Mouse (Mus musculus) cerebellum, adult 9-10 months (tissue): ENCODE data around the gene Dlgap5.
"Not testable (repeated sequence)": the region's sequence is repeated elsewhere in the genome, so short reads cannot be mapped to it uniquely, and the experiment has no call there.

Source experiments
- DNase-seq: peaks from one replicate; pipeline ENCODE4 v3.0.0; 2022

Gene Dlgap5

GRCm38 (mm10) chr14:47417775-47418665 lies at the start of gene Dlgap5:
TSS of gene Dlgap5 (minus strand) at chr14:47418407.
- peak; percentile 89 for DNase-seq

DNA sequence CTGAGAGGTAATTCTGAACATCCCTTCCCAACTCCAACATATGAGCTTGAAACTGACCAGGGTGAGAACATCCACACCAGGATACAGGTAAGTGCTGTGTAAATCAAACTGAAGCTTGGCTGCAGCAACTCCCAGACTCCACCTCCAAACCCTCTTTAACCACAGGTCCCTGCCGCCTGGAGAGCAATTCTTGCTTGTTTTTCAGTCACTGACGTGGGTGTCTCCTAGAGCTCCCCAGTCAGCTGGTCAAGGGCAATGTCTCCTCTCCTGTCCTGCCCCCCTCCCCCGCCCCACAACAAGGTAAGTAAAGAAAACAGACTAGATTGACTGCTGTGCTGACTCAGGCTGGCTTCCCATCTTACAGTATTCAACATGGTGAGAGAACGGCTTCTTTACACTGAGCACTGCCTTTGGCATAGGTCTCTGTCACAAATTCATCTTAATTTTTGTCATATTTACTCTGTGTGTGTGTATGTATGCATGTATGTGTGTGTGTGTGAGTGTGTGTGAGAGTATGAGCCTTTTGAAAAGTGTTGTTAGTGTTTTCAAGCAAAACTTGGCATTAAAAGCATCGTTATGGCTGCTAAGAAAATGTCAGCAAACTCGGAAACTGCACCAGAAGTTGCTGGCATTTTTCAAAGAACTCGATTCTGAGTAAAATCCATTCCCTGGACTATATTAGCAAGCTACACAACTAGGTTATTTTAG lies 47.4 kb upstream of the Dlgap5 start:
- DNase-seq = no peak

DNA sequence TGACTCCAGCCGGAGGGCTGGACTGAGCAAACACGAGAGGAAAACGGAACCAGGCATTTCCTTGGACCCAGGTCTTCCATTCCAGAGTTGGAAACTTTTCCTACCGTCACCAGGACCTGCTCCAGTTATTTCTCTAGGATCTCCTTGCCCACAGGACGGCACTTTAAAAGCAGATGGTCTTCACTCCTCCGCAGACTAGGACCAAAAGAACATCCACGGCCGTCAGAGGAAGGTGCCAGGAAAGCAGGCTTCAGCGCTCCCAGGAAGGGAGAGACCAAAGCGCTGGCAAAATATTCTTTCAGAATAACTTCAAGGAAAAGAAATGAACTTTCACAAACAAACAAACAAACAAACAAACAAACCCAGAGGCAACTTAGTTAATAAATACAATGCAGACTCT lies 46.2 kb upstream of the Dlgap5 start:
- no peak for DNase-seq

DNA sequence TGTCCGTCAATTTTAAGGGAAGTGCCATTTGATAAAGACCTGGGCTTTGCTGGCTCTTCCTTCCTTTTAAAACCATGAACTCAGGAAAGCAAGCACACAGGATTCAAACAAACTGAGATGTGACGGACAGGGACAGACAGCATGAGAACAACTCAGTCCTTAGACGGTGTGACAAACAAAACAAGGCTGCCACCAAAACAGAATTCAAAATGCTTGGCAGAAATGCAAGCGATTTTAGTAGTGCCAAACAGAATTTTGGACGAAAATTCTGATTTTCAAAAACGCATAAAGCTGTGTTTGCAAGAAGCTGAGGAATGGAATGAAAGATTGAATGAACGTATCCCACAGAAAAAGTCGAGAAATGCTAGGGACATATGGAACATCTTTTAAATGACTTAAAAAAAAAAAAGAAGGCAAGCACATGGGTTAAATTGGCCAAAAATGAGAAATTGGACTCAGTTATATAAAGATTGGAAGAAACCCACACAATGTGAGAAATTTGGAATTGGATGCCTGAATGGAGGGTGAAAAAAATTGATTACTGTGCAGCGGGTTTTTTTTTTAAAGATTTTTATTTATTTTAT lies 44.8 kb upstream of the Dlgap5 start:
- no peak for DNase-seq

DNA sequence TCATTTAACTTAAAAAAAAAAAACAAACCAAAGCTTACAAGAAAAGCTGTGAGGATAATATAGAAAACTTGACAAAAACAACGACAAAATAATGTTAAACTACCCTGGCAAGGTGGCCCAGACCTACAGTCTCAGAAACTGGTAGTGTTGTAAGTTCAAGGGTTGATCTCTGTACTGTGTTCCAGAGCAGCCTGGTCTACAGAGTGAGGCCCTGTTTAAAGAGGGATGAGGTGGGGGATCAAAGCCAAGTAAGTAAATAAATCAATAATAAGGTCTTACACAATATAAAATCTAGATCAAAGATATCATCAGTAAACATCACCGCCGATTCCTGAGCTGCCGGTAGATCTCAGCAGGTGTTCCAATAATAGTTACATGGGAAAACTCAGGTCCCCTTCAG lies 44.2 kb upstream of the Dlgap5 start:
- no peak for DNase-seq

DNA sequence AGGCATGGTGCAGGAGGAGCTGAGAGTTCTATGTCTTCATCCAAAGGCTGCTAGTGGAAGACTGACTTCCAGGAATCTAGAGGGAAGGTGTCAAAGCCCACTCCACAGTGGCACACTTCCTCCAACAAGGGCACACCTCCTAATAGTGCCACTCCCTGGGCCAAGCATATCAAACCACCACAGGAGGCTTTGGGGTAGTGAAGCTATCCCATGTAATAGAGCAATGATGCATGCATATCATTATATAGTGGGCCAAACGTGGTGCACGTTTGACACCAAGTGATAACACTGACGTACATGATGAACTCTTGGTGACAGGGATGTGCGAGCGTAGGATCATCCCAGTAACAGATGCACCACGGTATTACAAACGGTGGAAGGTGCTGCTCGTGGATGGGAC lies 43.8 kb upstream of the Dlgap5 start:
- no peak for DNase-seq

GRCm38 (mm10) chr14:47459556-47459955 lies 41.3 kb upstream of the Dlgap5 start:
- DNase-seq = no peak

- DNase-seq = not testable (repeated sequence)
Measured at GRCm38 (mm10) chr14:47450121-47450520, 31.9 kb upstream of the Dlgap5 start, which contains the start of gene Fbxo34. TSS of gene Fbxo34 (plus strand) at chr14:47450421.

DNA sequence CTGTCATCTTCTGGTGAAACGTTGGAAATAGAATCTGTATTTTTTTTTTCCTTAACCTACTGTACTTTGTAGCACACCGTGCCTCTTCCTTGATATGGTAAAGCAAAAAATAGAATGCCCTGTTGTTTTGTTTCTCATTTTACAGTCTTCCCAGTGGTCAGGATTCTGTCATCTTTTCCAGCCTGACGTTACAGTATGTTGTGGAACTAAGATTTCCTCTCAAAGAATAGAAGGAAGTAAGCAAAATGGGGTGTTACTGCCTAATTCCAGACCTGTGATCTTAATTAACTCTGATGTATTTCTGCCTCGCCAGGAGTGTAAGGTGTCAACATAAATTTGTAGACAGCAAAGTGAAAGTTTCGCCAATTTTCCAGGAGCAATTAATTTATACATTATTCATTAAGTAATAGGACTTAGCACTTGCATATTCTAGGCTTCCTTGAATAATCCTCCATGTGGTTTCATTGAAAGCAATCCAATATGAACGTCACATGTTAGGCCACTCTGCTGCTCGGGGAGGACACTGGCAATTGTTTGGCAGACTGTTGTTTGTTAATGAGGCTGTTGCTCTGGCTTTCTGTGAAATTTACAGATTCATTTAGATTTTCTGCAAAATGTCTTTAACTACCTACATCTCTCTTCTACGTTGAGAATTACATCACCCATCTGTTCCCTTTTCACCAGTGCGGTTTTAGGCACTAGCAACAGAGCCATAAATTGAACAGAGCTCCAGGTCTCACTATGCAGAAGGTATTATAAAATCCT lies 27.3 kb upstream of the Dlgap5 start:
- no peak for DNase-seq

- no peak for DNase-seq
Measured at GRCm38 (mm10) chr14:47444907-47445306, 26.7 kb upstream of the Dlgap5 start.

GRCm38 (mm10) chr14:47438947-47439346 lies 20.7 kb upstream of the Dlgap5 start:
- no peak for DNase-seq

GRCm38 (mm10) chr14:47432987-47433386 lies 14.8 kb upstream of the Dlgap5 start:
- DNase-seq = no peak

DNA sequence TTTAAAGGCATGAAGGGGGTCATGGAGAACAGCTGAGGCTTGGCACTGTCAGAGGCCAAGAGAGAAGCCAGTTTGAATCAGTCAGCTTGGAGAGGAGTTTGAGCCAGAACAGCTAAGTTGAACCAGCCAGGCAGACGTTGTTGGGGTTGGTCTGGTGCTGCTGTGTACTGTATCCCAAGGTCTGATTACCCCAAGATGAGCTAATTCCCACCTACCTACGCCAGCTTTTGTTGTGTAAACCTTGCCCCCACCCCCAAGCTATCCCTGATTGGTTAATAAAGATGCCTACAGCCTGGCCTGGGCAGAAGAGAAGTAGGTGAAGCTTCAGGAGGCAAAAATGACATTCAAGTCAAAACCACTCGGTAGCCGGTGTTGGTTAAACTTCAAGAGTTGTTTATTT lies 4.3 kb upstream of the Dlgap5 start:
- DNase-seq = no peak

- no peak for DNase-seq
Measured at GRCm38 (mm10) chr14:47421606-47422005, 3.4 kb upstream of the Dlgap5 start.

DNA sequence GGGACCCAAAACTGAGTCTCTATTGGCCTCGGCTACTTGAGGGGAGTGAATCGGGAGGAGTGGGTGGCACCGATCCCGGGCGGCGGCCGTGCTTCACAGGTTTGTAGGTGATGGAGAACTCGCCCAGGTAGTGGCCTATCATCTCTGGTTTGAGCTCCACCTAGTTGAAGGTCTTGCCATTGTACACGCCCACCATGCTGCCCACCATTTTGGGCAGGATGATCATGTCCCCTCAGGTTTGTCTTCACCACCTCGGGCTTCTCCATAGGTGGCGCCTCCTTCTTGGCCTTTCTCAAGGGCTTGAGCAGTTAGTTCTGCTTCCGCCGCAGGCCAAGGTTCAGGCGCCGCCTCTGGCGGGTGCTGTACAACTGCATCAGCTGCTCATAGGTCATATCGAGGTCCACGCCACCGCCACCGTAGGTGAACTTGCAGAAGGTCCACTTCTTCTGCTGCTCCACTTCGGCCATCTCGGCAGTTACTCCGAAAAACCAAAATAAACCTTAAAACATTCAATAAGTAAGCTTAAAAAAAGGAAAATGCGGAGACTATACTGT lies 1.6 kb upstream of the Dlgap5 start:
- DNase-seq = peak; percentile 5

GRCm38 (mm10) chr14:47419034-47419625 lies 923 bp upstream of the Dlgap5 start:
- DNase-seq = no peak

DNA sequence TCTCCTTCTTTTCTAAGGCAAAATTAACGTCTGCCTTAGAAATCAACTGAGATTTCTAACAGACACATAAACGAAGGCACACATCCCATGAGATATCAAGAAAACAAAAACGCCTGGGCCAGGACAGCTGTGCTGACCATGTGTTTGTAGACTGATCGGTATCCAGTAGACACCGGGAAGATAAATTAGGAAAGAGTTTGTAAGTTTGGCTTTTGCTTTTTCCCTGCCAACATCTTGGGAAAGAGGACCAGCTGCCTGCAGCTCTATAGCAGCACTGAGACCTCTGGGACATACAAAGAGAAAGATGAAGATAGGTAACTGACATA lies 422 bp upstream of the Dlgap5 start:
- DNase-seq = peak; percentile 3

DNA sequence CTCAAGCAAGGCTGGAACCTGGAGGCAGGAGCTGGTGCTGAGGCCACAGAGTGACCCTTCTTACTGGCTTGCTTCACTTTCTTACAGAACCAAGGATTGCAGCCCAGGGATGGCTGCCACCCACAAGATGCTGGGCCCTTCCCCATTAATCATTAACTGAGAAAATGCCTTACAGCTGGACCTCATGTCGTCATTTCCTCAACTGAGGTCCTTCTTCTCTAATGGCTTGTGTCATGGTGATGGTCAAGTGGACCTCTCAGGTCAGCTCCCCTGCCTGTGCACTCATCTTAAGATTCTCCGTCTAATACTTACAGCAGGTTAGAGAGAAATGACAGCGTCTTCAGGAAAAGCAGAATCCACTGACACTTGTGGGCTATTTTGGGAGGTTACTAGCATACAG lies 861 bp downstream of the Dlgap5 start:
- DNase-seq = peak; percentile 2

- DNase-seq = no peak
Measured at GRCm38 (mm10) chr14:47406000-47406399, 12.2 kb downstream of the Dlgap5 start.

DNA sequence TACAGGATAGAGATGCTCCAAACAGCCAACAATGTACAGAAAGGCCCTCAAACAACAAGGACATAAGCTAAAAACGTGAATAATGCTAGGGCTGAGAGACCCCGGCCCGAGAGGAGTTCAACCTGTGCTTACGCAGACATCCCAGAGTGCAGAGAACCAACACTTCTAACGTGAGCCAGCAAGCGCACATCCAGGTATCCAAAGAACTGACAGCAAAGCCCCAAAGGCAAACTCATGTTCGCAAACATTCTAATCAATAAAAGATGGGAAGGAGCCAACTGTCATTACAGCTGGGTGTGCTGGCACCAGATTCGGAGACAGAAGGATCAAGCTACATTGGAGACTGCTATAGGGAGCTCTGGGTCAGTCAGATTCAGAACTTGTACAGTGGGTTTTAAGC lies 15.5 kb downstream of the Dlgap5 start:
- DNase-seq = no peak

DNA sequence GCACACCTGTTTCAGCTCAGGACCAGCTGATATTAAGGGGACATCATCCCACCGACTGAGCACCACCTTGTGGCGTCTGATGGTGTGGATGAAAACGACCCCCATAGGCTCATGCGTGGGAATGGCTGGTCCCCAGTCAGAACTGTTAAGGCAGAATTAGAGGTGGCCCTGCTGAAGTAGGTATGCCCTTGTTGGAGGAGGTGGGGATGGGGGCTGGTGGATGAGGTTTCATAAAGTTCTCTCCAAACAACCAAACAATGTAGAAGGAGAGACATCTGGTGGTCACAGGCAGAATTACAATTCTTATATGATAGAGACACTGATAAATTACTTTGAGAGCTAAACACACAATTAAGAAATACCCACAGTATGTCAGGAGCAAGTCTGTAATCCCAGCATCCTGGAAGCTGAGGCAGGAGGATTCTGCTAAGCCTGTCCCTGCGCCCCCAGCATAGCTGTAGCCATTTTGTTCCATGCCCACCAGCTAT lies 22.0 kb downstream of the Dlgap5 start:
- DNase-seq = peak; percentile 77

DNA sequence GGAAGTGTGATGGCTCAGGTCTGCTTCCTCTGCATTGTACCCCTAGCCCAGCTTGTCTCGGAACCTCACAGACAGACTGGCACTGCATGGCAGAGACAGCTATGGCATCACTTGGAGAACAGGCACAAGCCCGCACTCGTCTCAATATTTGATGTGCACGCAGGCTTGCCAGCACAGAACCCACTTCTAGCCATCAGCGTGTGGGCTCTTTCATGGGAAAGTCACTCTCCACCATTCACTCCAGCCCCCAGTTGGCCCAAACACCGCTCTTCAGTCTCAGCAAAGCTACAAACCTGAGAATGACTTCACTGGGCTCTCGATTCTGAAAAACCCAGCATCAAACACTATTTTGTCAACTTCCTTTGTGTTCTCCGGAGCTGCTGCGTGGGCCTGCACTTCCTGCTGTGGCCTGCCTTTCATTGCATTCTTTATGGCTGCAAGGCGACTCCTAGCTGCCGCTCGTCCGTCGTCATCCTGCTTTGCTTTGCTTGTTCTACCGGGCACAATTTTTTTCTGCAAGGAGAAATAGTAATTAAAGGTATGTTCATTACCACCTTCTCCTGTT lies 22.7 kb downstream of the Dlgap5 start:
- DNase-seq = no peak
